Mouse (Mus musculus): ENCODE measurements around the gene Tmem28. TPM values are rescaled to one million over a fixed set of nuclear protein-coding genes. Genes with fewer than 3 reads are reported as not detected.

Tmem28 gene
- 0.58 and 0.66 TPM in 2 replicates for polyA plus RNA-seq (2015; fragmentation: Nextera tagmentation; extraction: Ambion mirVana)

GRCm38 (mm10) chrX:99820790-99821395, at the start of gene Tmem28:
Tmem28 (plus strand) TSS chrX:99821021.
- H3K27ac ChIP-seq, result no peak within 1 kb of the TSS
- peak within 1 kb of the TSS; percentile 58 for H3K4me3 ChIP-seq
- no peaks in the 10 kb centered on the region for H3K9me3 ChIP-seq
- peak within 1 kb of the TSS; percentile 62 for H3K9ac ChIP-seq
- 22% methylated on average over 67 of the region's 82 CpGs for WGBS
- ATAC-seq (ENCODE audit: insufficient number of reproducible peaks, insufficient read depth, low FRiP score, low TSS enrichment, low read depth), result no peak
- no peaks in the 10 kb centered on the region for H3K36me3 ChIP-seq
- no peaks in the 10 kb centered on the region for H3K4me1 ChIP-seq
- H3K4me2 ChIP-seq, result peak within 1 kb of the TSS; percentile 73
- peaks cover 89% of the 10 kb centered on the region for H3K27me3 ChIP-seq

- Histone ChIP-seq H3K9ac (no peak overlapping the region), H3K36me3 (no peaks in the 10 kb centered on the region), H3K4me3 (no peak overlapping the region), H3K27me3 (peaks cover 26% of the 10 kb centered on the region; the same call in 1 of the 2 replicates), H3K4me2 (no peak overlapping the region), H3K9me3 (no peaks in the 10 kb centered on the region), H3K27ac (no peak overlapping the region), H3K4me1 (no peaks in the 10 kb centered on the region)
- 46% methylated on average over 4 of the region's 4 CpGs for WGBS
- ATAC-seq (ENCODE audit: insufficient number of reproducible peaks, insufficient read depth, low FRiP score, low TSS enrichment, low read depth), result no peak
Measured at GRCm38 (mm10) chrX:99780308-99780707, 40.5 kb upstream of the Tmem28 start.

- Histone ChIP-seq H3K27ac (no peak overlapping the region), H3K9me3 (no peaks in the 10 kb centered on the region), H3K27me3 (peaks cover 29% of the 10 kb centered on the region), H3K4me3 (no peak overlapping the region), H3K9ac (no peak overlapping the region), H3K36me3 (no peaks in the 10 kb centered on the region), H3K4me1 (no peaks in the 10 kb centered on the region), H3K4me2 (no peak overlapping the region)
- no peak for ATAC-seq (ENCODE audit: insufficient number of reproducible peaks, insufficient read depth, low FRiP score, low TSS enrichment, low read depth)
- 34% methylated on average over 1 of the region's 1 CpGs for WGBS
Measured at GRCm38 (mm10) chrX:99808375-99808774, 12.4 kb upstream of the Tmem28 start.

- Histone ChIP-seq H3K4me3 (peak overlapping the region; percentile 58), H3K27ac (no peak overlapping the region), H3K4me2 (peak overlapping the region; percentile 73), H3K36me3 (no peaks in the 10 kb centered on the region), H3K9ac (no peak overlapping the region), H3K27me3 (peaks cover 83% of the 10 kb centered on the region), H3K9me3 (no peaks in the 10 kb centered on the region), H3K4me1 (no peaks in the 10 kb centered on the region)
- WGBS, result 20% methylated on average over 22 of the region's 22 CpGs
- ATAC-seq (ENCODE audit: insufficient number of reproducible peaks, insufficient read depth, low FRiP score, low TSS enrichment, low read depth), result peak; percentile 29
Measured at GRCm38 (mm10) chrX:99819395-99819935, 1.4 kb upstream of the Tmem28 start.

GRCm38 (mm10) chrX:99819936-99820789, 658 bp upstream of the Tmem28 start:
- WGBS, result 20% methylated on average over 73 of the region's 105 CpGs
- ATAC-seq (ENCODE audit: insufficient number of reproducible peaks, insufficient read depth, low FRiP score, low TSS enrichment, low read depth), result peak; percentile 65
- Histone ChIP-seq H3K4me3 (peak overlapping the region; percentile 58), H3K27me3 (peaks cover 84% of the 10 kb centered on the region), H3K9me3 (no peaks in the 10 kb centered on the region), H3K4me2 (peak overlapping the region; percentile 73), H3K27ac (no peak overlapping the region), H3K4me1 (no peaks in the 10 kb centered on the region), H3K9ac (peak overlapping the region; percentile 62), H3K36me3 (no peaks in the 10 kb centered on the region)

GRCm38 (mm10) chrX:99842090-99842489, 21.3 kb downstream of the Tmem28 start:
- Histone ChIP-seq H3K4me2 (no peak overlapping the region), H3K4me3 (no peak overlapping the region), H3K27ac (no peak overlapping the region), H3K9me3 (no peaks in the 10 kb centered on the region), H3K27me3 (peaks cover 50% of the 10 kb centered on the region), H3K36me3 (no peaks in the 10 kb centered on the region), H3K9ac (no peak overlapping the region), H3K4me1 (no peaks in the 10 kb centered on the region)
- WGBS, result 17% methylated on average over 2 of the region's 2 CpGs
- ATAC-seq (ENCODE audit: insufficient number of reproducible peaks, insufficient read depth, low FRiP score, low TSS enrichment, low read depth), result no peak

GRCm38 (mm10) chrX:99853261-99853741, 32.5 kb downstream of the Tmem28 start:
- Histone ChIP-seq H3K4me3 (peak overlapping the region; percentile 34), H3K36me3 (no peaks in the 10 kb centered on the region), H3K27ac (peak overlapping the region; percentile 34; the same call in 1 of the 2 replicates), H3K4me2 (peak overlapping the region; percentile 55), H3K9me3 (no peaks in the 10 kb centered on the region), H3K9ac (peak overlapping the region; percentile 61), H3K27me3 (peaks cover 52% of the 10 kb centered on the region), H3K4me1 (no peaks in the 10 kb centered on the region)
- 19% methylated on average over 35 of the region's 35 CpGs for WGBS
- ATAC-seq (ENCODE audit: insufficient number of reproducible peaks, insufficient read depth, low FRiP score, low TSS enrichment, low read depth), result peak; percentile 75; the same call in 1 of the 2 replicates

- Histone ChIP-seq H3K4me1 (no peaks in the 10 kb centered on the region), H3K27ac (peak overlapping the region; percentile 34; the same call in 1 of the 2 replicates), H3K9ac (peak overlapping the region; percentile 61; the same call in 1 of the 2 replicates), H3K36me3 (no peaks in the 10 kb centered on the region), H3K4me2 (peak overlapping the region; percentile 55), H3K9me3 (no peaks in the 10 kb centered on the region), H3K27me3 (peaks cover 50% of the 10 kb centered on the region), H3K4me3 (peak overlapping the region; percentile 34; the same call in 1 of the 2 replicates)
- no peak for ATAC-seq (ENCODE audit: insufficient number of reproducible peaks, insufficient read depth, low FRiP score, low TSS enrichment, low read depth)
- 51% methylated on average over 3 of the region's 3 CpGs for WGBS
Measured at GRCm38 (mm10) chrX:99853834-99854233, 33.0 kb downstream of the Tmem28 start.

GRCm38 (mm10) chrX:99872228-99872627, 51.4 kb downstream of the Tmem28 start:
- H3K27me3 ChIP-seq, result peaks cover 48% of the 10 kb centered on the region
- ATAC-seq (ENCODE audit: insufficient number of reproducible peaks, insufficient read depth, low FRiP score, low TSS enrichment, low read depth), result no peak
- 59% methylated on average over 4 of the region's 4 CpGs for WGBS

GRCm38 (mm10) chrX:99872632-99873201, 51.9 kb downstream of the Tmem28 start:
- Histone ChIP-seq H3K4me2 (no peak overlapping the region), H3K9ac (no peak overlapping the region), H3K4me1 (0 out of 2 replicates have a peak, but pooled peaks cover 5% of the 10 kb centered on the region), H3K9me3 (no peaks in the 10 kb centered on the region), H3K27ac (no peak overlapping the region), H3K36me3 (no peaks in the 10 kb centered on the region), H3K27me3 (peaks cover 43% of the 10 kb centered on the region), H3K4me3 (no peak overlapping the region)
- 55% methylated on average over 3 of the region's 3 CpGs for WGBS
- no peak for ATAC-seq (ENCODE audit: insufficient number of reproducible peaks, insufficient read depth, low FRiP score, low TSS enrichment, low read depth)

More at GRCm38 (mm10) chrX:99872228-99872627, 51.4 kb downstream of the Tmem28 start:
- no peaks in the 10 kb centered on the region for H3K36me3 ChIP-seq
- H3K4me1 ChIP-seq, result 0 out of 2 replicates have a peak, but pooled peaks cover 5% of the 10 kb centered on the region
- H3K4me3 ChIP-seq, result no peak overlapping the region
- no peak overlapping the region for H3K9ac ChIP-seq
- H3K9me3 ChIP-seq, result no peaks in the 10 kb centered on the region
- no peak overlapping the region for H3K27ac ChIP-seq
- H3K4me2 ChIP-seq, result no peak overlapping the region

- Histone ChIP-seq H3K9ac (no peak overlapping the region), H3K4me3 (no peak overlapping the region), H3K27me3 (peaks cover 37% of the 10 kb centered on the region), H3K27ac (no peak overlapping the region), H3K36me3 (no peaks in the 10 kb centered on the region), H3K9me3 (no peaks in the 10 kb centered on the region), H3K4me1 (0 out of 2 replicates have a peak, but pooled peaks cover 5% of the 10 kb centered on the region), H3K4me2 (no peak overlapping the region)
- no peak for ATAC-seq (ENCODE audit: insufficient number of reproducible peaks, insufficient read depth, low FRiP score, low TSS enrichment, low read depth)
- WGBS, result 69% methylated on average over 2 of the region's 2 CpGs
Measured at GRCm38 (mm10) chrX:99873259-99873919, 52.6 kb downstream of the Tmem28 start.

Measured in embryonic facial prominence, embryonic 13.5 days (tissue).